Mouse (Mus musculus): ENCODE measurements at regions not wholly inside any gene's neighbourhood (a gene's known extent, or its start where the extent isn't known, plus 50 kb on each side); places are given as distances from the start of the nearest gene placed in this dataset.
"Not testable (repeated sequence)": the region's sequence is repeated elsewhere in the genome, so short reads cannot be mapped to it uniquely, and the experiment has no call there.

DNA sequence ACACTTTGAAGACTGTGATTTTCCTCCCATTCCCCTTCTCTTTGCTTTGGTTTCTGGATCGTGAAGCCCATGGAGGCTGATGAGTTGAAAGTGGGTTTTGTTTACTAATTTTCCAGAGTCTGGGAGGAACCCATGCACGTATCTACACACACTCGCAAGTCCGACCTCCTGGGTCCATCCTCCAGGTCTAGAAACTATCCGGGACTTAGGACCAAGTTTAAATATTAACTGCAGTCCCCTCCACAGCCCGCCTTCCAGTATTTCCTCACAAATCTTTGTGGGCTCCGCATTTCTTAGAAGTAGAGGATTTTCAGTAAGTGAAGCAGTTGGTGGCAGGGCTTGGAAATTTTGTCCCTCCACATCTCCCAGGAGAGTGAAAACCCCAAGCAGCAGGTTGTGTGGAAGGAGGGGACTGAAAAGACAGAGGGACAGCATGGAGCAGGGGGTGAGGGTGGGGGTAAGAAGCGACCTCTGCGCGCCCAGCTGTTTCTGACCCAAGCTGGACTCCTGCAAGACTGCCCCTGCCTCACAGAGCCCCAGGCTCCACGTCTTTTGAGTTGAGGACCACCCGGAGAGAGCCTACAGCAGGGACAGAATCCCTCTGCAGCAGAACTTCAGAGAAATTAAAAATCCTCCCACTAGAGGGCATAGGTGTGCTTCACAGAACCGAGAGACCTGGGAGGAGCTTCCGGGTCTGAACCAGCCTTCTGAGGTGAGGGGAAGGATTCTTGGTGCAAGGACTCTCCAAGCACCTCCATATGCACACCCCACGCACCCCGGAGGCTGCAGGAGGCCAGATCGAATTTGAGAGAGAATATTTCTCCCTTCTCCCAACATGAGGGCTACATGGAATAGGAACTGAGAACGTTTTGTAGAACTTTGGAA lies 174.4 kb upstream of the Thpo start:
- H3K4me2 ChIP-seq (ENCODE audit: low read depth, low read length, severe bottlenecking); H3K4me3 ChIP-seq (ENCODE audit: low read depth, low read length); H3K36me3 ChIP-seq (ENCODE audit: control insufficient read depth, insufficient read depth, low read length); H3K9me3 ChIP-seq (ENCODE audit: control insufficient read depth, low read length); H3K4me1 ChIP-seq (replicated peaks; ENCODE audit: control insufficient read depth, insufficient read depth, low read length); H3K27me3 ChIP-seq (ENCODE audit: control insufficient read depth, insufficient read depth, low read length); H3K9ac ChIP-seq (ENCODE audit: low read length); H3K27ac ChIP-seq (ENCODE audit: low read depth, low read length): not testable (repeated sequence)
- peak; percentile 53 for ATAC-seq (replicated peaks; ENCODE audit: low FRiP score)
- 46% methylated on average over 15 of the region's 18 CpGs for WGBS
- DNase-seq (ENCODE audit: low spot score) = peak; percentile 51

DNA sequence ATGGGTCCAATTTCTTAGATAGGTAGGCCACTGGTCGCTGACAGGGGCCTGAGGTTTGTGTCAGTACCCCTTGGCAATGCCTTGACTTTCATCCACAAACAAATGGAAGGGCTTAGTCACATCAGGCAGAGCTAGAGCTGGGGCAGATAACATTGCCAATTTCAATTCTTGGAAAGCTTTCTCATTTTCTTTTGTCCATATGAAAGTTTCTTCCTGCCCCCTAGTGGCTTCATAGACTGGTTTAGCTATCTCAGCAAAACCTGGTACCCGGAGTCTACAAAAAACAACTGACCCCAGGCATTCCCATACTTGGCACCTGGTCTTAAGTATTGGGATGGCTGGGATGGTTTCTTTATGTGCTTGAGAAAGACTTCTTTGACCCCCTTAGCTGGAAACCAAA lies 161.4 kb upstream of the Thpo start:
- DNase-seq (ENCODE audit: low spot score) = no peak
- ATAC-seq (replicated peaks; ENCODE audit: low FRiP score) = no peak
- 69% methylated on average over 2 of the region's 2 CpGs for WGBS
- Histone ChIP-seq H3K4me3 (ENCODE audit: low read depth, low read length) (no peak overlapping the region), H3K9me3 (ENCODE audit: control insufficient read depth, low read length) (no peaks in the 10 kb centered on the region), H3K4me1 (replicated peaks; ENCODE audit: control insufficient read depth, insufficient read depth, low read length) (no peaks in the 10 kb centered on the region), H3K36me3 (ENCODE audit: control insufficient read depth, insufficient read depth, low read length) (no peaks in the 10 kb centered on the region), H3K4me2 (ENCODE audit: low read depth, low read length, severe bottlenecking) (no peak overlapping the region), H3K9ac (ENCODE audit: low read length) (no peak overlapping the region), H3K27ac (ENCODE audit: low read depth, low read length) (no peak overlapping the region), H3K27me3 (ENCODE audit: control insufficient read depth, insufficient read depth, low read length) (no peaks in the 10 kb centered on the region)

DNA sequence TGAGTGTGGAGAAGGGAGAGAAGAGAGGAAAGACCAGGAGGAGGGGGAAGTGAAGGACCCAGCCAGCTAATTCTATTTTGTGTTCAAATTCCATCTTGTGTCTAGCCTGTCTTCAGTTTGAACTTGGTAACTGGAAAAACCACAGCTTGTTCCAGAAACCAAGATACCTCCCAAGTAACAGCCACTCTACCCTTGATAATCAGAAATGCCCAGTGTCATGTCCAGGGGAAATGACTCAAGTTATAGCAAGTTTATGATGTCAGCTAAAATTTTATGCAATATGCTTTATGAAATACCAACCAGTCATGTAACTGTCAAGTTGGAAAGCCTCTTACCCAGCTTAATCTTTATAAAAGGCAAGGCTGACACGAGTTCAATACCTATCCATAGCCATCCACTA lies 137.4 kb upstream of the Thpo start:
- Histone ChIP-seq H3K27ac (ENCODE audit: low read depth, low read length) (no peak overlapping the region), H3K36me3 (ENCODE audit: control insufficient read depth, insufficient read depth, low read length) (no peaks in the 10 kb centered on the region)
- 54% methylated on average over 1 of the region's 1 CpGs for WGBS

DNA sequence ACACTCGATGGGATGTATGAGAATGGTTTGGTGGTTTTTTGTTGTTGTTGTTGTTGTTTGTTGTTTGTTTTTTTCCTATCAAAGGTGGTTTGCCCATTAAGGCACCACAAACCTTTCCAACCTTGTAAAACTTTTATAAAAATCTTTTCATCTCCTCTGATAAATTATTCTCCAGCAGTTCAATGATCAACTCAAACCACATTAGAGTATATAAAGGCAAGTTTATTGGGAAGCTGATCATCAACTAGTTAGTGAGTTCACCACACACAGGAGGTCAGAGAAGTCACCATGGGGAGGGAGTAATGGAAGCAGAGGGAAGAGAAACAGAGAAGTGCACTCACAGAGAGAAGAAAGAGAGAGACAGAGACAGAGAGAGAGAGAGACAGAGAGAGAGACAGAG lies 132.5 kb upstream of the Thpo start:
- no peak overlapping the region for H3K4me2 ChIP-seq (ENCODE audit: low read depth, low read length, severe bottlenecking)
- 80% methylated on average over 1 of the region's 1 CpGs for WGBS
- no peak for ATAC-seq (replicated peaks; ENCODE audit: low FRiP score)

More for the DNA sequence above, 137.4 kb upstream of the Thpo start:
- Histone ChIP-seq H3K4me3 (ENCODE audit: low read depth, low read length) (no peak overlapping the region), H3K9me3 (ENCODE audit: control insufficient read depth, low read length) (no peaks in the 10 kb centered on the region), H3K27me3 (ENCODE audit: control insufficient read depth, insufficient read depth, low read length) (no peaks in the 10 kb centered on the region), H3K4me1 (replicated peaks; ENCODE audit: control insufficient read depth, insufficient read depth, low read length) (no peaks in the 10 kb centered on the region), H3K4me2 (ENCODE audit: low read depth, low read length, severe bottlenecking) (no peak overlapping the region), H3K9ac (ENCODE audit: low read length) (no peak overlapping the region)
- ATAC-seq (replicated peaks; ENCODE audit: low FRiP score) (no peak), DNase-seq (ENCODE audit: low spot score) (no peak)

DNA sequence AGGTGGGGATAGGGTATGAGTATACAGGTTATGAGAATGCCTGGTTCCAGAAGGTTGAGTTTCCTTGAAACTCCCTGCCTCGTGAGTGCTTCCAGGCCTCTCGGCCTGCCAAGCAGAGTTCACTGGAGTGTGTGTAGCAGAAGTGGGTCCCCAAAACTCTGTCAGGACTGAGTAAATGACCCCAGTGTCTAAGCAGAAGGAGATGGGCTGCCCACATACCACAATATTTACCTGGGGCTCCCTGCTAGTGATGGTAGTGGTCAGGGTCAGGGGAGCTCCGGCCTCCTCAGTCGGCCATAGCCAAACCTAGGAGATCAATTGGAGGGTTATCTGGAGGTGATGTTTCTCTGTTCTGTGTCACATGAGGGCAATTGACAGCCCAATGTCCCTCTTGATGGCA lies 126.9 kb upstream of the Thpo start:
- H3K36me3 ChIP-seq (ENCODE audit: control insufficient read depth, insufficient read depth, low read length) = no peaks in the 10 kb centered on the region
- no peaks in the 10 kb centered on the region for H3K4me1 ChIP-seq (replicated peaks; ENCODE audit: control insufficient read depth, insufficient read depth, low read length)
- no peak for ATAC-seq (replicated peaks; ENCODE audit: low FRiP score)
- WGBS = 93% methylated on average over 4 of the region's 4 CpGs
- H3K9me3 ChIP-seq (ENCODE audit: control insufficient read depth, low read length) = no peaks in the 10 kb centered on the region
- H3K9ac ChIP-seq (ENCODE audit: low read length) = no peak overlapping the region
- no peak overlapping the region for H3K4me2 ChIP-seq (ENCODE audit: low read depth, low read length, severe bottlenecking)
- no peak overlapping the region for H3K27ac ChIP-seq (ENCODE audit: low read depth, low read length)
- H3K27me3 ChIP-seq (ENCODE audit: control insufficient read depth, insufficient read depth, low read length) = no peaks in the 10 kb centered on the region
- DNase-seq (ENCODE audit: low spot score) = no peak
- H3K4me3 ChIP-seq (ENCODE audit: low read depth, low read length) = no peak overlapping the region

More for the DNA sequence above, 132.5 kb upstream of the Thpo start:
- Histone ChIP-seq H3K27me3 (ENCODE audit: control insufficient read depth, insufficient read depth, low read length) (no peaks in the 10 kb centered on the region), H3K9me3 (ENCODE audit: control insufficient read depth, low read length) (no peaks in the 10 kb centered on the region), H3K9ac (ENCODE audit: low read length) (no peak overlapping the region), H3K36me3 (ENCODE audit: control insufficient read depth, insufficient read depth, low read length) (no peaks in the 10 kb centered on the region), H3K4me1 (replicated peaks; ENCODE audit: control insufficient read depth, insufficient read depth, low read length) (no peaks in the 10 kb centered on the region), H3K27ac (ENCODE audit: low read depth, low read length) (no peak overlapping the region), H3K4me3 (ENCODE audit: low read depth, low read length) (no peak overlapping the region)
- no peak for DNase-seq (ENCODE audit: low spot score)

DNA sequence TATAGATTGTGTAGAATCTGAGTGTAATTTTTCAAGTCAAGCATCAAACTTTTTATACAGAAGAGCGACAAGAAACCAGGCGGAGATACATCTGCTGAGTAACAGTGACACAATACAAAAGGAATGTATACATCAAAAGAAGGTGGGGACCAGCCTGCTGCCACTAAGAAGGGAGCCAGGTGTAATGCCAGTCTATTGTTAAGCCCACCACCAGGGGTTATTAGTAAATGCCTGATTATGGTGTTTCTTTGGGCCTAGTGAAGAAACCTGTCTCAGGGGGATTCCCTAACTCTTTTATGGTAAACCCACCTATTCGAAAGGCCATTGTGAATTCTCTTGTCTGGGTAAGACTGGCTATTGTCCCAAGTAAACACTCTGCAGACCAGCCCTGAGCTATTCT lies 126.3 kb upstream of the Thpo start:
- H3K9me3 ChIP-seq (ENCODE audit: control insufficient read depth, low read length); H3K4me3 ChIP-seq (ENCODE audit: low read depth, low read length); H3K4me1 ChIP-seq (replicated peaks; ENCODE audit: control insufficient read depth, insufficient read depth, low read length); H3K27ac ChIP-seq (ENCODE audit: low read depth, low read length); H3K9ac ChIP-seq (ENCODE audit: low read length); H3K36me3 ChIP-seq (ENCODE audit: control insufficient read depth, insufficient read depth, low read length); DNase-seq (ENCODE audit: low spot score); H3K27me3 ChIP-seq (ENCODE audit: control insufficient read depth, insufficient read depth, low read length); ATAC-seq (replicated peaks; ENCODE audit: low FRiP score); H3K4me2 ChIP-seq (ENCODE audit: low read depth, low read length, severe bottlenecking): not testable (repeated sequence)
- 90% methylated on average over 3 of the region's 3 CpGs for WGBS

DNA sequence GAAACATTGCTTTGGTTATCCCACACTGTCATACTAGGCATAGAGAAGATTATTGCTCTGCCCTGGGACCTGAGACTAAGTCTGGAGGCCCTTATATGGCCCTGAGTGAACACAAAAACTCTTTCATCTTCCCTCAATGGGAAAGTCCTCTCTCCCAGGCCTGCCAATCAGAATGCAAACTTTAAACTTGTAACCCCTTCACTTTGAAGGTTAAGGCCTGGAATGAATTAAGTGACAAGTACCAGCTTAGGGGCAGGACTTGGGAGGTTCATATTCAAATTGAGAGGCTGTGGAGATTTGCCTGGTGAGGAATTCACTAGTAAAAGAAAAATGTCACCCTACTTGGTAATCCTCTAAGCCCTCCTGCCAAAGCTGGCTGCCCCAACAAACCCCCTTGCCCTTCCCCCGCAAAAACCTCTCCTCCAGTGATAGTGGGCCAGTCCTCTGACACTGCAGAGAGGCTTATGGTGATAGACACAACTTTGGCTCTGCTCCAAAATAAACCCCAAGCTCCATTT lies 120.4 kb upstream of the Thpo start:
- Histone ChIP-seq H3K4me1 (replicated peaks; ENCODE audit: control insufficient read depth, insufficient read depth, low read length) (no peaks in the 10 kb centered on the region), H3K36me3 (ENCODE audit: control insufficient read depth, insufficient read depth, low read length) (no peaks in the 10 kb centered on the region), H3K4me3 (ENCODE audit: low read depth, low read length) (no peak overlapping the region), H3K9me3 (ENCODE audit: control insufficient read depth, low read length) (no peaks in the 10 kb centered on the region), H3K9ac (ENCODE audit: low read length) (no peak overlapping the region), H3K27me3 (ENCODE audit: control insufficient read depth, insufficient read depth, low read length) (no peaks in the 10 kb centered on the region), H3K27ac (ENCODE audit: low read depth, low read length) (no peak overlapping the region), H3K4me2 (ENCODE audit: low read depth, low read length, severe bottlenecking) (no peak overlapping the region)
- DNase-seq (ENCODE audit: low spot score) = no peak
- ATAC-seq (replicated peaks; ENCODE audit: low FRiP score) = no peak
- WGBS = 60% methylated on average over 1 of the region's 1 CpGs

DNA sequence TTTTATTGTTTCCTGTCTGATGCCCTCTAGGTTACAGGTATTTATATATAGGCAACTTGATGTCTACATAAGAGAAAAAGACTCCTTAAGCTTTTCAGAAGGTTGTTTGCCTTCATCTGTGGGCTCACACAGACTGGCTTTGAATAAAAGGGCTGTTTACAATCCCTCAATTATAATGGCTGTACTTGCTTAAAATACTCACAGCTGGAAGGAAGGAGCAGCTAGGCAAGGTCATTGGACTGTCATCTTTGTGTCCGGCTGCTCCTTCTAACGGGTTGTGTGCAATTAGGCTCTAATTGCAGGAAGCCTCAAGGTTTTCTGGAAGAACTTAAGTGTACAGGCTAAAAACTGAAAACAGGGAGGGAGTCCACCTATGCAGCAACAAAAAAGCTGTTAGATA lies 103.8 kb upstream of the Thpo start:
- Histone ChIP-seq H3K4me3 (ENCODE audit: low read depth, low read length) (no peak overlapping the region), H3K36me3 (ENCODE audit: control insufficient read depth, insufficient read depth, low read length) (no peaks in the 10 kb centered on the region), H3K9ac (ENCODE audit: low read length) (no peak overlapping the region), H3K27ac (ENCODE audit: low read depth, low read length) (no peak overlapping the region), H3K27me3 (ENCODE audit: control insufficient read depth, insufficient read depth, low read length) (no peaks in the 10 kb centered on the region), H3K9me3 (ENCODE audit: control insufficient read depth, low read length) (no peaks in the 10 kb centered on the region), H3K4me1 (replicated peaks; ENCODE audit: control insufficient read depth, insufficient read depth, low read length) (no peaks in the 10 kb centered on the region), H3K4me2 (ENCODE audit: low read depth, low read length, severe bottlenecking) (no peak overlapping the region)
- ATAC-seq (replicated peaks; ENCODE audit: low FRiP score) = no peak
- WGBS = 7% methylated on average over 2 of the region's 2 CpGs
- DNase-seq (ENCODE audit: low spot score) = no peak

DNA sequence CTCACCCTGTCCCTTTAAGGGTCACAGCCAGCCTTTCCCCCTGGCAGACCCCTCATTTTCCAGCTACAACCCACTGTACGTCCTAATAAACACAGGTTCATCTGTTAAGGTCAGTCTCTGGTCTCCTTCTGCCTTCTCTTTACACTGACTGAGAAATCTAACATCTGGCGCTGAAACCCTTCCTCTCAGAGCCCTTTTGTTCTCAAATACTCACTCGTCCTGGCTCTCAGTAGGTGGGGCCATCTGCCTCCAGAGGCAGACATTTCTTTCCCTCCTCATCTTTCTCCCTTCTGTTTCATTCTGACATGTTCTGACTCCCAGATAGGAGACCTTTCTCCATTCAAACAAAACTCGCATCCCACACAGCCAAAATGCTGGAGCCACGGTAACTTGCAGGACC lies 102.6 kb upstream of the Thpo start:
- no peak for DNase-seq (ENCODE audit: low spot score)
- no peak overlapping the region for H3K4me2 ChIP-seq (ENCODE audit: low read depth, low read length, severe bottlenecking)
- H3K4me1 ChIP-seq (replicated peaks; ENCODE audit: control insufficient read depth, insufficient read depth, low read length) = no peaks in the 10 kb centered on the region
- no peak overlapping the region for H3K4me3 ChIP-seq (ENCODE audit: low read depth, low read length)
- no peak overlapping the region for H3K27ac ChIP-seq (ENCODE audit: low read depth, low read length)
- no peaks in the 10 kb centered on the region for H3K36me3 ChIP-seq (ENCODE audit: control insufficient read depth, insufficient read depth, low read length)
- 36% methylated on average over 5 of the region's 5 CpGs for WGBS
- no peak for ATAC-seq (replicated peaks; ENCODE audit: low FRiP score)
- H3K9me3 ChIP-seq (ENCODE audit: control insufficient read depth, low read length) = no peaks in the 10 kb centered on the region
- H3K9ac ChIP-seq (ENCODE audit: low read length) = no peak overlapping the region
- no peaks in the 10 kb centered on the region for H3K27me3 ChIP-seq (ENCODE audit: control insufficient read depth, insufficient read depth, low read length)
